ENCODE assay signal across 20 mouse cellular contexts in genomic region chr10:20737146-20737545, GRCm38 (mm10). TPM values are rescaled to one million over a fixed set of nuclear protein-coding genes. Genes with fewer than 3 reads are reported as not detected.
A peak's percentile ranks its signal among the peaks of the same experiment; 100 is the strongest.
DNase-seq lines count a peak whose midpoint lies in the region; ATAC-seq lines count a peak whose summit lies in the region.
"Had no signal": no experiment of that assay in that cellular context is flagged by ENCODE, and none has a peak within 500 bp of the region (broad histone marks: within the 10 kb centered on the region; RNA-seq: fewer than 3 reads in every experiment).

No protein-coding gene starts in this region.

- peak; percentile 43; the same call in 1 of the 2 replicates for ATAC-seq in midbrain, embryonic 16.5 days
- ATAC-seq in midbrain, embryonic 11.5 days (ENCODE audit: low FRiP score), result no peak
- ATAC-seq in embryonic facial prominence, embryonic 13.5 days (ENCODE audit: insufficient number of reproducible peaks, insufficient read depth, low FRiP score, low TSS enrichment, low read depth), result no peak
- ATAC-seq in granulocyte monocyte progenitor cell, adult 5-6 weeks (replicated peaks; ENCODE audit: poor library complexity, severe bottlenecking), result peak; percentile 78
- ATAC-seq: intestine, postnatal 0 days; Patski had no signal

- H3K9me3 ChIP-seq in midbrain, embryonic 16.5 days (replicated peaks; ENCODE audit: control insufficient read depth, low read length, poor library complexity, severe bottlenecking), result no peaks in the 10 kb centered on the region
- H3K9me3 ChIP-seq in midbrain, embryonic 11.5 days (ENCODE audit: control insufficient read depth, low read length), result no peaks in the 10 kb centered on the region
- no peaks in the 10 kb centered on the region for H3K9me3 ChIP-seq in embryonic facial prominence, embryonic 13.5 days
- H3K9me3 ChIP-seq: hindbrain, embryonic 12.5 days; midbrain, embryonic 12.5 days; neural tube, embryonic 13.5 days had no signal

- DNase-seq in midbrain, embryonic 11.5 days (ENCODE audit: low spot score, missing footprints), result no peak
- DNase-seq in ovary, postnatal 10 days (ENCODE audit: low spot score), result no peak
- no peak for DNase-seq in cerebellum, adult 9-11 months
- DNase-seq in frontal cortex, postnatal 36 days (ENCODE audit: low spot score in 2 of 2), result no peak
- DNase-seq: cerebellum, adult 18-20 months; gastrocnemius, adult 2 months; kidney, postnatal 4 days; right cerebral cortex, adult 18-20 months; spleen, adult 18-20 months; thymus, postnatal 36 days had no signal

- H3K27ac ChIP-seq in midbrain, embryonic 16.5 days (ENCODE audit: low read length), result no peak overlapping the region
- H3K27ac ChIP-seq in midbrain, embryonic 11.5 days (ENCODE audit: low read depth, low read length), result no peak overlapping the region
- no peak overlapping the region for H3K27ac ChIP-seq in embryonic facial prominence, embryonic 13.5 days
- H3K27ac ChIP-seq: gastrocnemius, adult 2 months; hindbrain, embryonic 12.5 days; midbrain, embryonic 12.5 days; neural tube, embryonic 13.5 days had no signal

- no peaks in the 10 kb centered on the region for H3K27me3 ChIP-seq in midbrain, embryonic 16.5 days (ENCODE audit: control insufficient read depth, insufficient read depth, low read depth, low read length)
- no peaks in the 10 kb centered on the region for H3K27me3 ChIP-seq in midbrain, embryonic 11.5 days (ENCODE audit: control insufficient read depth, insufficient read depth, low read length)
- H3K27me3 ChIP-seq in embryonic facial prominence, embryonic 13.5 days, result no peaks in the 10 kb centered on the region
- H3K27me3 ChIP-seq: CH12.LX; hindbrain, embryonic 12.5 days; midbrain, embryonic 12.5 days; neural tube, embryonic 13.5 days had no signal

- no peak overlapping the region for H3K4me3 ChIP-seq in midbrain, embryonic 16.5 days (ENCODE audit: low read depth, low read length)
- H3K4me3 ChIP-seq in midbrain, embryonic 11.5 days (ENCODE audit: low read depth, low read length), result no peak overlapping the region
- no peak overlapping the region for H3K4me3 ChIP-seq in embryonic facial prominence, embryonic 13.5 days
- H3K4me3 ChIP-seq: gastrocnemius, adult 2 months; hindbrain, embryonic 12.5 days; midbrain, embryonic 12.5 days; neural tube, embryonic 13.5 days had no signal

- H3K9ac ChIP-seq in midbrain, embryonic 16.5 days (ENCODE audit: low read depth, low read length), result no peak overlapping the region
- H3K9ac ChIP-seq in midbrain, embryonic 11.5 days (ENCODE audit: low read length), result no peak overlapping the region
- no peak overlapping the region for H3K9ac ChIP-seq in embryonic facial prominence, embryonic 13.5 days
- H3K9ac ChIP-seq: hindbrain, embryonic 12.5 days; midbrain, embryonic 12.5 days; neural tube, embryonic 13.5 days had no signal

- no peaks in the 10 kb centered on the region for H3K36me3 ChIP-seq in midbrain, embryonic 16.5 days (ENCODE audit: control insufficient read depth, insufficient read depth, low read length)
- H3K36me3 ChIP-seq in midbrain, embryonic 11.5 days (ENCODE audit: control insufficient read depth, insufficient read depth, low read length), result no peaks in the 10 kb centered on the region
- H3K36me3 ChIP-seq in embryonic facial prominence, embryonic 13.5 days, result no peaks in the 10 kb centered on the region
- H3K36me3 ChIP-seq: hindbrain, embryonic 12.5 days; midbrain, embryonic 12.5 days; neural tube, embryonic 13.5 days had no signal

- whole genome bisulfite sequencing in midbrain, embryonic 16.5 days, result 38% methylated on average over 4 of the region's 4 CpGs
- 47% methylated on average over 4 of the region's 4 CpGs for WGBS in midbrain, embryonic 11.5 days
- WGBS in embryonic facial prominence, embryonic 13.5 days, result 7% methylated on average over 4 of the region's 4 CpGs

- H3K4me1 ChIP-seq in midbrain, embryonic 16.5 days (ENCODE audit: control insufficient read depth, insufficient read depth, low read length), result peaks cover 3% of the 10 kb centered on the region; the same call in 1 of the 2 replicates
- H3K4me1 ChIP-seq in midbrain, embryonic 11.5 days (ENCODE audit: control insufficient read depth, insufficient read depth, low read length), result no peaks in the 10 kb centered on the region
- peaks cover 19% of the 10 kb centered on the region for H3K4me1 ChIP-seq in embryonic facial prominence, embryonic 13.5 days

- H3K4me2 ChIP-seq in midbrain, embryonic 16.5 days (ENCODE audit: low read length), result no peak overlapping the region
- no peak overlapping the region for H3K4me2 ChIP-seq in midbrain, embryonic 11.5 days
- H3K4me2 ChIP-seq in embryonic facial prominence, embryonic 13.5 days, result peak overlapping the region; percentile 27; the same call in 1 of the 2 replicates
- H3K4me2 ChIP-seq: heart, embryonic 11.5 days; hindbrain, embryonic 12.5 days; midbrain, embryonic 12.5 days; neural tube, embryonic 13.5 days had no signal

RNA-seq across cellular contexts. Expression of gene Pde7b, which starts 12.3 kb away (rescaled TPM):
- 2.3 and 4.1 TPM in 2 replicates for polyA plus RNA-seq in midbrain, embryonic 16.5 days (2015; fragmentation: Nextera tagmentation; extraction: Ambion mirVana)
- polyA plus RNA-seq in midbrain, embryonic 11.5 days (2014; fragmentation: Nextera tagmentation; extraction: Ambion mirVana), result 1.1 and 1.6 TPM in 2 replicates
- 14.9 and 15.2 TPM in 2 replicates for polyA plus RNA-seq in embryonic facial prominence, embryonic 13.5 days (2015; fragmentation: Nextera tagmentation; extraction: Ambion mirVana)
- total RNA-seq in granulocyte monocyte progenitor cell, adult 5-6 weeks (2014; fragmentation: Nextera tagmentation), result 6.8 and 7.4 TPM in 2 replicates
- total RNA-seq in granulocyte monocyte progenitor cell, adult 5-6 weeks (2017), result 2.7 and 3.8 TPM in 2 replicates
- total RNA-seq: CH12.LX had no signal

Comparison
In these comparisons a context has a peak if more than half of its experiments do, and no peak if none do; other contexts are left out.
1. ATAC-seq: peak in midbrain, embryonic 16.5 days (single experiment) and granulocyte monocyte progenitor cell, adult 5-6 weeks (single experiment); none in midbrain, embryonic 11.5 days (single experiment) and embryonic facial prominence, embryonic 13.5 days (single experiment).